Comparison of ENCODE assay signal across 25 mouse cellular contexts in the genomic region with DNA sequence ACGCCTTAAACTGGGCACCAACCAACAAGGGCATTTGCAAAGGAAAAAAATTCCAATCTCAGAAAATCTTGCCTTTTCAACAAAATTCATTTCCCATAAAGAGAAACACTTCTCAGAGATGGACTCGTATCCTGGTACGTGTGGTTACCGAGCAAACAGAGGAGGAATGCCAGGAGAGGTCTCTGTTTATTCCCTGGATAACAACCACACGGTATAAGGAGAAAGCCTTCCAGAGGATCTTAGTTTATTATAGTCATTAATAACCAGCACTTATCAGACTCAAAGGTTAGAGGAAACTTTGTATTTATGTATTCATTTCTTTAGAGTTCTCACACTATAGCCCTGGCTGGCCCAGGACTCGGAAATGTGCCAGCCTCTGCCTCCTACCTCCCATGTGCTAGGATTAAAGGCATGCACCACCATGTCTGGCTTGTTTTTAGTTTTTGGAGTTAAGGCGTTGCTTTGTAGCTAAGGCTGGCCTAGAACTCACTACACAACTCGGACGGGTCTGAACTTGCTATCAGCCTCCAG. TPM values are rescaled to one million over a fixed set of nuclear protein-coding genes. Genes with fewer than 3 reads are reported as not detected.
A peak's percentile ranks its signal among the peaks of the same experiment; 100 is the strongest.
DNase-seq lines count a peak whose midpoint lies in the region; ATAC-seq and TF ChIP-seq lines count a peak whose summit lies in the region.
"Had no signal": no experiment of that assay in that cellular context is flagged by ENCODE, and none has a peak within 500 bp of the region (broad histone marks: within the 10 kb centered on the region; RNA-seq: fewer than 3 reads in every experiment).

No protein-coding gene starts in this region.

- H3K36me3 ChIP-seq in hindbrain, embryonic 13.5 days = peaks cover 3% of the 10 kb centered on the region; the same call in 1 of the 2 replicates
- H3K36me3 ChIP-seq in hindbrain, embryonic 10.5 days = peaks cover 47% of the 10 kb centered on the region
- H3K36me3 ChIP-seq in midbrain, embryonic 13.5 days = peaks cover 11% of the 10 kb centered on the region
- peaks cover 6% of the 10 kb centered on the region; the same call in 1 of the 2 replicates for H3K36me3 ChIP-seq in midbrain, postnatal 0 days (ENCODE audit: insufficient read depth, low read length)
- peaks cover 3% of the 10 kb centered on the region; the same call in 1 of the 2 replicates for H3K36me3 ChIP-seq in intestine, embryonic 16.5 days (ENCODE audit: control insufficient read depth, insufficient read depth, low read length)
- H3K36me3 ChIP-seq in stomach, embryonic 15.5 days = peaks cover 15% of the 10 kb centered on the region; the same call in 1 of the 2 replicates

- peaks cover 57% of the 10 kb centered on the region for H3K4me1 ChIP-seq in hindbrain, embryonic 13.5 days (replicated peaks)
- peaks cover 16% of the 10 kb centered on the region for H3K4me1 ChIP-seq in hindbrain, embryonic 10.5 days (replicated peaks)
- peaks cover 61% of the 10 kb centered on the region for H3K4me1 ChIP-seq in midbrain, embryonic 13.5 days (replicated peaks)
- no peaks in the 10 kb centered on the region for H3K4me1 ChIP-seq in midbrain, postnatal 0 days (ENCODE audit: insufficient read depth, low read length)
- peaks cover 2% of the 10 kb centered on the region; the same call in 1 of the 2 replicates for H3K4me1 ChIP-seq in intestine, embryonic 16.5 days (ENCODE audit: control insufficient read depth, insufficient read depth, low read length)
- H3K4me1 ChIP-seq in stomach, embryonic 15.5 days = no peaks in the 10 kb centered on the region
- H3K4me1 ChIP-seq: limb, embryonic 12.5 days had no signal

- ATAC-seq in hindbrain, embryonic 13.5 days (ENCODE audit: low FRiP score) = no peak
- ATAC-seq in midbrain, embryonic 13.5 days = no peak
- no peak for ATAC-seq in midbrain, postnatal 0 days (ENCODE audit: low FRiP score)
- peak; percentile 36; the same call in 1 of the 2 replicates for ATAC-seq in intestine, embryonic 16.5 days
- ATAC-seq in stomach, embryonic 15.5 days (ENCODE audit: insufficient read depth, low FRiP score, low read depth) = peak; percentile 63; the same call in 1 of the 2 replicates
- ATAC-seq: liver, embryonic 12.5 days had no signal

- peak overlapping the region; percentile 76 for H3K27ac ChIP-seq in hindbrain, embryonic 13.5 days
- H3K27ac ChIP-seq in hindbrain, embryonic 10.5 days = no peak overlapping the region
- peak overlapping the region; percentile 45; the same call in 1 of the 2 replicates for H3K27ac ChIP-seq in midbrain, embryonic 13.5 days
- no peak overlapping the region for H3K27ac ChIP-seq in midbrain, postnatal 0 days (ENCODE audit: low read depth, low read length)
- peak overlapping the region; percentile 52; the same call in 1 of the 2 replicates for H3K27ac ChIP-seq in intestine, embryonic 16.5 days (ENCODE audit: low read length)
- H3K27ac ChIP-seq in stomach, embryonic 15.5 days = peak overlapping the region; percentile 9; the same call in 1 of the 2 replicates
- H3K27ac ChIP-seq: heart, adult 2 months; limb, embryonic 12.5 days; liver, embryonic 12.5 days; midbrain, embryonic 10.5 days had no signal

- 88% methylated on average over 9 of the region's 9 CpGs for WGBS in hindbrain, embryonic 13.5 days
- 94% methylated on average over 9 of the region's 9 CpGs for WGBS in hindbrain, embryonic 10.5 days
- 82% methylated on average over 9 of the region's 9 CpGs for WGBS in midbrain, embryonic 13.5 days
- WGBS in midbrain, postnatal 0 days = 83% methylated on average over 9 of the region's 9 CpGs
- WGBS in intestine, embryonic 16.5 days = 69% methylated on average over 9 of the region's 9 CpGs
- WGBS in stomach, embryonic 15.5 days = 69% methylated on average over 9 of the region's 9 CpGs

- H3K9ac ChIP-seq in hindbrain, embryonic 13.5 days = no peak overlapping the region
- no peak overlapping the region for H3K9ac ChIP-seq in midbrain, embryonic 13.5 days (replicated peaks)
- no peak overlapping the region for H3K9ac ChIP-seq in midbrain, postnatal 0 days (replicated peaks; ENCODE audit: low read length, poor library complexity, severe bottlenecking)
- H3K9ac ChIP-seq in intestine, embryonic 16.5 days (ENCODE audit: low read depth, low read length) = no peak overlapping the region
- H3K9ac ChIP-seq in stomach, embryonic 15.5 days = no peak overlapping the region
- H3K9ac ChIP-seq: forebrain, embryonic 12.5 days; limb, embryonic 12.5 days; liver, embryonic 12.5 days had no signal

- H3K4me3 ChIP-seq in hindbrain, embryonic 13.5 days = no peak overlapping the region
- no peak overlapping the region for H3K4me3 ChIP-seq in hindbrain, embryonic 10.5 days
- no peak overlapping the region for H3K4me3 ChIP-seq in midbrain, embryonic 13.5 days (replicated peaks)
- no peak overlapping the region for H3K4me3 ChIP-seq in midbrain, postnatal 0 days (ENCODE audit: low read depth, low read length)
- no peak overlapping the region for H3K4me3 ChIP-seq in intestine, embryonic 16.5 days (ENCODE audit: low read length)
- H3K4me3 ChIP-seq in stomach, embryonic 15.5 days (replicated peaks) = no peak overlapping the region
- H3K4me3 ChIP-seq: forebrain, embryonic 12.5 days; heart, adult 2 months; limb, embryonic 12.5 days; liver, embryonic 12.5 days; midbrain, embryonic 10.5 days; myocyte had no signal

- no peak overlapping the region for H3K4me2 ChIP-seq in hindbrain, embryonic 13.5 days
- no peak overlapping the region for H3K4me2 ChIP-seq in midbrain, embryonic 13.5 days (replicated peaks)
- H3K4me2 ChIP-seq in midbrain, postnatal 0 days (ENCODE audit: low read depth, low read length, poor library complexity, severe bottlenecking) = no peak overlapping the region
- H3K4me2 ChIP-seq in intestine, embryonic 16.5 days (ENCODE audit: low read depth, low read length) = no peak overlapping the region
- no peak overlapping the region for H3K4me2 ChIP-seq in stomach, embryonic 15.5 days
- H3K4me2 ChIP-seq: forebrain, embryonic 12.5 days; limb, embryonic 12.5 days; liver, embryonic 12.5 days had no signal

- no peaks in the 10 kb centered on the region for H3K27me3 ChIP-seq in hindbrain, embryonic 13.5 days
- no peaks in the 10 kb centered on the region for H3K27me3 ChIP-seq in hindbrain, embryonic 10.5 days (ENCODE audit: insufficient read depth, poor library complexity, severe bottlenecking)
- no peaks in the 10 kb centered on the region for H3K27me3 ChIP-seq in midbrain, embryonic 13.5 days
- no peaks in the 10 kb centered on the region for H3K27me3 ChIP-seq in midbrain, postnatal 0 days (ENCODE audit: insufficient read depth, low read length)
- no peaks in the 10 kb centered on the region for H3K27me3 ChIP-seq in intestine, embryonic 16.5 days (replicated peaks; ENCODE audit: control insufficient read depth, insufficient read depth, low read length)
- no peaks in the 10 kb centered on the region for H3K27me3 ChIP-seq in stomach, embryonic 15.5 days (replicated peaks)
- H3K27me3 ChIP-seq: CH12.LX; forebrain, embryonic 12.5 days; limb, embryonic 12.5 days; liver, embryonic 12.5 days had no signal

- no peaks in the 10 kb centered on the region for H3K9me3 ChIP-seq in hindbrain, embryonic 13.5 days
- H3K9me3 ChIP-seq in hindbrain, embryonic 10.5 days = no peaks in the 10 kb centered on the region
- no peaks in the 10 kb centered on the region for H3K9me3 ChIP-seq in midbrain, embryonic 13.5 days
- H3K9me3 ChIP-seq in midbrain, postnatal 0 days (ENCODE audit: low read length) = no peaks in the 10 kb centered on the region
- H3K9me3 ChIP-seq in intestine, embryonic 16.5 days (ENCODE audit: control insufficient read depth, low read length) = no peaks in the 10 kb centered on the region
- H3K9me3 ChIP-seq in stomach, embryonic 15.5 days = no peaks in the 10 kb centered on the region
- H3K9me3 ChIP-seq: forebrain, embryonic 12.5 days; limb, embryonic 12.5 days; liver, embryonic 12.5 days; midbrain, embryonic 10.5 days had no signal

- no peak for DNase-seq in hindbrain, embryonic 10.5 days (ENCODE audit: low spot score)
- DNase-seq in midbrain, postnatal 0 days (ENCODE audit: low spot score) = no peak
- DNase-seq in frontal cortex, postnatal 14 days (ENCODE audit: low spot score in 2 of 2) = no peak
- no peak for DNase-seq in thymus, postnatal 10 days (ENCODE audit: low spot score in 2 of 2)
- DNase-seq: adrenal gland, postnatal 14 days; cerebellum, adult 11-12 months; cerebellum, postnatal 25 days; gastrocnemius, postnatal 14 days; heart, adult 2 months; heart, postnatal 36 days; kidney, adult 8-10 months; kidney, postnatal 14 days; layer of hippocampus, adult 9-11 months; lung, adult 2 months; lung, postnatal 36 days had no signal

- no peak for TF ChIP-seq CTCF in midbrain, postnatal 0 days (IDR thresholded peaks at IDR 0.05)

RNA-seq across cellular contexts. Expression of a gene that starts 42.4 kb away (rescaled TPM):
- 42.0 and 43.1 TPM in 2 replicates for polyA plus RNA-seq in hindbrain, embryonic 13.5 days (2015; fragmentation: Nextera tagmentation; extraction: Ambion mirVana)
- polyA plus RNA-seq in hindbrain, embryonic 10.5 days (2016; fragmentation: Nextera tagmentation; extraction: Ambion mirVana) = 45.1 and 49.6 TPM in 2 replicates
- 42.0 and 44.3 TPM in 2 replicates for polyA plus RNA-seq in midbrain, embryonic 13.5 days (2015; fragmentation: Nextera tagmentation; extraction: Ambion mirVana)
- 53.5 and 68.0 TPM in 2 replicates for total RNA-seq in midbrain, postnatal 0 days (2014; rRNA removed)
- polyA plus RNA-seq in midbrain, postnatal 0 days (2015; fragmentation: Nextera tagmentation; extraction: Ambion mirVana) = 39.1 and 41.3 TPM in 2 replicates
- 54.5 and 55.6 TPM in 2 replicates for polyA plus RNA-seq in intestine, embryonic 16.5 days (2015; fragmentation: Nextera tagmentation; extraction: Ambion mirVana)
- 44.2 and 50.6 TPM in 2 replicates for polyA plus RNA-seq in stomach, embryonic 15.5 days (2015; fragmentation: Nextera tagmentation; extraction: Ambion mirVana)

Comparison
In these comparisons a context has a peak if more than half of its experiments do, and no peak if none do; other contexts are left out.
1. H3K27ac ChIP-seq: peak in hindbrain, embryonic 13.5 days (single experiment), midbrain, embryonic 13.5 days (single experiment), intestine, embryonic 16.5 days (single experiment) and stomach, embryonic 15.5 days (single experiment); none in hindbrain, embryonic 10.5 days (single experiment) and midbrain, postnatal 0 days (single experiment).
2. ATAC-seq: peak in intestine, embryonic 16.5 days (single experiment) and stomach, embryonic 15.5 days (single experiment); none in hindbrain, embryonic 13.5 days (single experiment), midbrain, embryonic 13.5 days (single experiment) and midbrain, postnatal 0 days (single experiment).